Mouse (Mus musculus) thymus, adult 2 months (tissue): ENCODE results near the gene Ostc.

Source experiments
- CTCF ChIP-seq: fragments of 200-500 bp; IDR thresholded peaks from 2 replicates; pipeline ENCODE4 v1.5.1; 2012; ENCODE audit warnings: mild to moderate bottlenecking, control low read depth, low read length, moderate library complexity, borderline replicate concordance; ENCODE audit not compliant: control insufficient read depth, poor library complexity, insufficient read depth; ENCODE audit errors: extremely low read depth
- POLR2A ChIP-seq: fragments of 200-500 bp; IDR thresholded peaks from 2 replicates; pipeline ENCODE4 v1.6.1; 2012; ENCODE audit warnings: mild to moderate bottlenecking, low read length, control low read depth, moderate library complexity; ENCODE audit not compliant: control insufficient read depth, poor library complexity, insufficient read depth; ENCODE audit errors: extremely low read depth

- TF ChIP-seq POLR2A (no peak), CTCF (no peak)
Measured at GRCm38 (mm10) chr3:130718871-130719270, 9.6 kb upstream of the Ostc start.
